Mouse (Mus musculus) adrenal gland, postnatal 14 days (tissue): ENCODE measurements around the gene Kdelc1. TPM values are rescaled to one million over a fixed set of nuclear protein-coding genes. Genes with fewer than 3 reads are reported as not detected.

Experiments used
- DNase-seq: peaks from one replicate; pipeline ENCODE4 v3.0.0; 2021; ENCODE audit warnings: mixed read lengths
- long read RNA-seq, 2 experiments: library from polyadenylated mRNA; stranded (forward); transcript quantifications; one replicate each; pipeline ENCODE4 v2.0.0; 2021
- total RNA-seq: library from RNA; stranded (reverse); gene quantifications from 2 replicates; pipeline ENCODE4 v1.2.3, GENCODE M21; 2021

Kdelc1 gene
- total RNA-seq: 23.5 TPM in 2 replicates
- long read RNA-seq, experiment 1, transcript Kdelc1-202 (10 exons, 2,359 nt): major isoform, 29 of 38 reads
- long read RNA-seq, experiment 1, partial matches to known transcripts: 1 of 38 reads
- long read RNA-seq, experiment 1, other reads (novel, unspliced or antisense): 5 of 38 reads
- long read RNA-seq, experiment 2, transcript Kdelc1-202 (10 exons, 2,359 nt): major isoform, 13 of 17 reads
- long read RNA-seq, experiment 2, partial matches to known transcripts: 2 of 17 reads
- long read RNA-seq, experiment 2, other reads (novel, unspliced or antisense): 0 of 17 reads

DNA sequence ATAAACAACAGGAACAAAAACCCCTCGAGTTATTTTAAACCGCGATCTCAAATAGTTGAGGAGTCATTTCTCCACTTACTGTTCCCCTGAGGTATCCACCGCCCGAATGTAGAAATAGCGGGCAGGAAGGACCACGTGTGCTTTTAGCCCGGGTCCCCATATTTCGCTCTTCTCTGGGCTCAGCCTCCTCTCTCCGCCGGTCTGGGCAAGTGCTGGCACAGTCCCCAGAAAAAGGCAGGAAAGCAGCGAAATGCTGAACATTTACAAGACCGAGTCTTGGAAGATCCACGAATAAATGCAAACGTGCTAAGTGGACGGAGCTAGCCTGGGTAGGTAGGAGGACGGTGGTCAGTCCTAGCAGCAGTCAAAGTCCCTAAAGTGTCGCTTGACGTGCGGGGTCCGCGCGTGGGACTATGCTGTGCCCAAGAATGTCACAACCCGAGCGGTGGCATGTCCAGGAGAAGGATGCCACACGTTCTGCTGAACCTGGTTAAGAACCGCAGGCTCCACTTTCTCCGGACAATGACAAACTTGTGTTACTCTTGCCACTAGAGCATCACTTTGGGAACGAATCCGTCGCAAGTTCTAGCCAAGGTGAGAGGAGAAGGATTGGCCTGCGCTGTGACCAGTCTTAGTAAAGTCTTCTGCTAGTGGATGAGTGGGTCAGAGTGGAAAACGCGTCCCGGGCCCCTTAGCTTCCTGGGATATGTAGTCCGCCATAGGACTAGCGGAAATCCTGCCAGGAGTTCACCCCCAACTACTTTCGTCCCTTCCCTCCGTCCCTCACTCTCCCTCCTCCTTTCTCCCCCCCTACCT lies at the start of gene Kdelc1, which contains the start of gene Bivm:
Gene Kdelc1, minus strand, starts transcription at position 570 of the 816 bp plus-strand sequence.
Gene Bivm, plus strand, starts transcription at position 719 of the 816 bp plus-strand sequence.
- DNase-seq: peak; percentile 92

- DNase-seq: no peak
These were observed 49.3 kb upstream of the Kdelc1 start for GRCm38 (mm10) chr1:44167859-44168383.

GRCm38 (mm10) chr1:44162389-44162788 lies 43.8 kb upstream of the Kdelc1 start:
- no peak for DNase-seq

- DNase-seq: no peak
These were observed 43.2 kb upstream of the Kdelc1 start for GRCm38 (mm10) chr1:44161818-44162217.

DNA sequence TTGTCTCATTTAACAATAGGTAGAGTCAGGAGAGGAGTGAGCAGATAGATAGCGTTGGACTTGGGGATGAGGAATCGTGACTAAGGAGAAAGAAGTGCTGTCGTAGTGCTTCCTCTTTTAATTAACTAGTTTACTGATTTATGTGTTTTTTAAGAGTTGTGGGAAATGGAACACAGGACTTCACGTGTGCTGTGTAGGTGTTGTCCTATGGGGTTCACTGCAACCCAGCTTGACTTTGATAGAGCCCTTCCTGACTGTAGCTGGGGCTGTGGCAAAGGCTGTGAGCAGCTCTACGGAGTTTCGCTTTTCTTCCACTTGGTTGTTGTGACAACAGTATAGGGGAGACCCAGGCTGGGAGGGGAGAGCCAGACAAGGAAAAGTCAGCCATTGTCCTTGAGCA lies 39.7 kb upstream of the Kdelc1 start:
- DNase-seq: no peak

DNA sequence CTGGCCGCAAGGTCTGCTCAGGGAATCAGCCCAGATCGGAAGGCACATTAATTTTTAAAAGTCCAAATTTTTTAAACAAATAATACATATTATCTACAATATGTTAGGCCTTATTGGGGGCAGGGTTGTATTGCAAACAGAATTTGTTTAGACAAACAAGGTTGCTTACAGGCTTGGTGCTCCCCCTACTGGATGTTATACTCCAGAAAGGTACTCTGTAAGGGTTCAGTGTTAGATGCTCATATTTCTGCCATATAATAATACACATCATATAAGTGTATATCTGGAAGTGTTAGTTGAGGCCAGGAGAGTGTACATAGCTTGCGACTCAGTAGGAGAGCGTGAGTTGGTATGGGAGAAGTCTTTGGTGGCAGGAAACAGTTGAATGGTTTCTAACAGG lies 36.7 kb upstream of the Kdelc1 start:
- DNase-seq: no peak

- DNase-seq: no peak
These were observed 30.1 kb upstream of the Kdelc1 start for GRCm38 (mm10) chr1:44148706-44149105.

DNA sequence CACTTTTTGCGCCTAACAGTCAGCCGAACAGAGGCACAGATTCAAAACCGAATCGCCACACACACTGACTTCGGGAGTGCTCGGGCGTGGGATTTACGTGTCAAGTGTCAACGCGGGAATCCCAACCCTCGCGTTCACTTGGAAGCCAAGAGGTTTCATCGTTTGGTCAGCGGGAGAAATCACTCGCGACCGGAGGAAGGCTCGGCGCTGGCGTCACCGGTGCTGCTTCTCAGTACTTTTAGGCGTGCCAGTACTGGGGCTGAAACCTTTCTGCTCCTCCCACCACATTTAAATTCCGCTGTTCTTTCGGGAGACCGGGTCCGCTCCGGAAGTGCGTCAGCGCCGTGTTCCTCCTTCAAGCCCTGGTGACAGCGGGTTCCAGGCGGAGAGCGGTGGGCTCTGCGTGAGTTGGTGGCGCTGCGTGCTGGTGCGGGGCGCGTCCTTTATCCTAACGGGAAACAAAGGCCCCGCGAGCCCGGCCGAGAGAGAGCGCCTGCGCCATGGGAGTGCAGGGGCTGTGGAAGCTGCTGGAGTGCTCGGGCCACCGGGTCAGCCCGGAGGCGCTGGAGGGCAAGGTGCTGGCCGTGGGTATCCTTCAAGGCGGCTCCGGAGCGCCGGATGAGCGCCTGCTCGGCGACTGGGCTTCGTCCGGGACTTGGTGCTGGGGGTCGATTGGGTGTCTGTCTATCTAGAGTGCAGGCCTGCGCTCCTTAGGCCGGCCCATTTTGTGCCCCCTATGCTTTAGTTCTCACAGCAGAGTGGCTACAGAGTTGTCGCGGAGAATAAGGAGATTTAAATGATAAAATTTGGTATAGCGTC lies 29.2 kb upstream of the Kdelc1 start, which contains the start of gene Ercc5:
Gene Ercc5, plus strand, starts transcription at position 182 of the 819 bp plus-strand sequence.
- peak; percentile 91 for DNase-seq

DNA sequence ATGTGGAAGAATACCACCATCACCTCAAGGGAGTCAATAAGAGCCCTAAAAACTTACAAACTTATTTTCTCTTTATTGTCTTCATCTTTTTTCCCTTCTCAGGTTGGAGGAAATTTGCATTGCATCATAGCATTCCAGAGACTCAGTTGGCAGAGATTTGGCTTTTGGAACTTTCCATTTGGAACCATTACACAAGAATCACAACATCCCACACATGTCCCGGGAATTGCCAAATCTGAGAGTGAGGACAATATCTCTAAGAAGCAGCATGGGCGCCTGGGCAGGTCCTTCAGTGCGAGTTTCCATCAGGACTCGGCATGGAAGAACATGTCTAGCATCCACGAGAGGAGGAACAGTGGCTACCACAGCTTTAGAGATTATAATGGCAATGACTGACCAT lies 24.1 kb upstream of the Kdelc1 start:
- DNase-seq: no peak

- no peak for DNase-seq
These were observed 21.6 kb upstream of the Kdelc1 start for GRCm38 (mm10) chr1:44140232-44140631.

GRCm38 (mm10) chr1:44129929-44130581 lies 11.4 kb upstream of the Kdelc1 start:
- no peak for DNase-seq

DNA sequence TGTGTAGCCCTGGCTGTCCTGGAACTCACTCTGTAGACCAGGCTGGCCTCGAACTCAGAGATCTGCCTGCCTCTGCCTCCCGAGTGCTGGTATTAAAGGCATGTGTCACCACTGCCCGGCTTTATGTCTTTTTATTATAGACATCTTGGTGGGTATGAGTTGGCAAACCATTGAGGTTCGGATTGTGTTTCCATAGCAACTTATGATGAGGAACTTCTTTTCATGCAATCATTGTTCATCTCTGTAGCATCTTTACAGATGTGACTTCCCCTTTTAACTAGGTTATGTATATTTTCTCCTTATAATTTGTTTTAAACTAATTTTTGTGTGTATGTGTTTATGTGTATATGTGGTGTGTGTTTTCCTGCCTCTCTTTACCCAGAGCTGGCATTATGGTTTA lies 7.0 kb upstream of the Kdelc1 start:
- no peak for DNase-seq

GRCm38 (mm10) chr1:44122256-44122655 lies 3.6 kb upstream of the Kdelc1 start:
- no peak for DNase-seq

DNA sequence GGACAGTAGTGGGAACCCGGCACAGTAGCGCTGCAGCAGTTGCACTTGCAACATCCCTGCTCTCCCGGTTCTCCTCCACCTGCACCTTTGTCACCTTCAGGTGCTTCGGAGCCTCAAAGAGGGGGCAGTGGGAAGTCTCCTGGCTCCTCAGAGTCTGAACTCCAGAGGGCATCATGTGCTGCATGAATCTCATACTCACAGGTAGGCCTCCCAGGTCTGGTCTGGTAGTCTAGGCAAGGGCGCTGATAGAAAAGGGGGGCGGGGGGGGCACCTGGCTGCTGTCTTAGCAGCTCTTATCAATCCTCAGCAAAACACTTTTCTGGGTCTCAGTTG lies 1.4 kb upstream of the Kdelc1 start:
- no peak for DNase-seq

- peak; percentile 92 for DNase-seq
These were observed 829 bp upstream of the Kdelc1 start for GRCm38 (mm10) chr1:44119201-44120073.

DNA sequence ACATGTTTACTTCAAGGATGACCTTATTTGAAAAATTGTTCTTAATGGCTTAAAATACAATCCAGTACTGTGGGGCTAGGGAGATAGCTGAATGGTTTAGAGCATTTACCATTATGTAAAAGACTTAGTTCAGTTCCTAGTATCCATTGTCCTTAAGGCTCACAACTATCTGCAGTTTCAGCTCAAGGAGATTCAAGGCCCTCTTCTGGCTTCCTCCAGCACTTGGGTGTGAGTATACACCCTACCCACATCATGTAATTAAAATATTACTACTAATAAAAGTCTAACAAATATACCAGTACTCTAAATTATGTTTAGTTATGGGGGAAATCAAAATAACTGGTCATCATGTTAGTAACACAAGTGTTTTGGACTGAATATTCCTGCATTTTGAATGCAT lies 1.0 kb downstream of the Kdelc1 start:
- DNase-seq: no peak

GRCm38 (mm10) chr1:44102939-44103338 lies 15.7 kb downstream of the Kdelc1 start:
- no peak for DNase-seq

DNA sequence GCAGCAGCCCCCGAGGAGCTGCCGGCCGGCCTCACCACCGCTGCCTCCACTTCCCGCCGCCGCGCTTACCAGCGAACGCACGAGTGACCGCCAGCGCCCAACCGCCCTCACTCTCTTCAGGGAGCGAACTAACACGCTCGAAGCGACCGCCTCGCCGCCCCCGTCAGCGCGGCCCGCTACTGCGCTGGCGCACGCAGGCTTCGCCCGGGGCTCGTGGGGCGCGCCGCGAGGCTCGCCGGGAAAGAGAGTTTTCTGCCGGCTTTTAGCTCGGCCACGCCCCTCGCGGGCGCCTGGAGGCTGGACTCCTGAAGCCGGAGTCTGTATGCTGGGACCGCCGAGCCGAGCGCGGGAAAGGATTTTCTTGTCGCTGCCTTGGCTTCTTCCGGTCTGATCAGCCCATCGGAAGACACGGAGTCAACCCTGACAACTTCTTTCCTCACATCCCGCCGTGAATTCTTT lies 16.3 kb downstream of the Kdelc1 start, which contains the start of gene Tex30:
Gene Tex30, minus strand, starts transcription at position 183 of the 459 bp plus-strand sequence.
- peak; percentile 96 for DNase-seq

DNA sequence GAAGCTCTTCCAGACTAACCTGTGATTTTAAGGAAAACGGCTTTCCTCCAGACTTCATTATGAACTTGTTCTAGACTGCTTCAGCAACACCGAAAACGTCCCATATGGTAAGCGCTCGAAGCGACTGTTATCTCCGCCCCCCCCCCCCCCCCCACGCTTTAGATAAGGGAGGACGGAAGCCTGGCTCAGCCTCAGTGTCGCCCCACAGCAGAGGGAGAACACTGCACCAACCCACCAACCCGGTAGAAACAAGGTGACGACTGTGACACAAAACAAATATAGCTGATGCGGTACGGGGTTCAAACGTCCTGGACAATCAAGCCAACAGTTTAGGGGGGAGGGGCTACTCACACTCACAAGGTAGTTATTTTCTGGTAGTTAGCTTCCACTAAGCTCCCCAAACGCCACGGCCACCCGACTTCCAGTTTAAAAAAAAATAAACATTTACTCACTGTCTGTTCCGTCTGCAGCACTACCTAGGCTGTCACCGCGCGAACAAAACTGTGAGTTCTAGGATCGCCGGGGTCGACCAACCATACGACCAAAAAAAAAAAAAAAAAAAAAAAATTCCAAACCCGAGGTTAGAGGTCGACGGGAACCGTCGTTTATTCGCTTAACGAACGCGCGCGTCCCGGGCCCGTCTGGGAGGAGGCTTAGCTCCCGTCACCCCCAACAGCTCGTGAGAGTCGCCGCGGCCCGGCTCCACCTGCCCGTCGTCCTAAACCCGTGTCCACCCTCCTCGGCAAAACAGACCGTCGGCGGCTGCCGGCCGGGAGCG lies 17.0 kb downstream of the Kdelc1 start:
- peak; percentile 37 for DNase-seq

- DNase-seq: peak; percentile 74
These were observed 54.0 kb downstream of the Kdelc1 start for GRCm38 (mm10) chr1:44064625-44065024.
